Comparison of ENCODE assay signal across 12 mouse cellular contexts in genomic region chr4:118234711-118235388, GRCm38 (mm10). TPM values are rescaled to one million over a fixed set of nuclear protein-coding genes. Genes with fewer than 3 reads are reported as not detected.
DNase-seq lines count a peak whose midpoint lies in the region; ATAC-seq and TF ChIP-seq lines count a peak whose summit lies in the region.
"Had no signal": no experiment of that assay in that cellular context is flagged by ENCODE, and none has a peak within 500 bp of the region (broad histone marks: within the 10 kb centered on the region; RNA-seq: fewer than 3 reads in every experiment).

No protein-coding gene starts in this region.

- no peak for TF ChIP-seq CTCF in lung, postnatal 0 days (IDR thresholded peaks at IDR 0.05)
- TF ChIP-seq CTCF in lung, adult 2 months (IDR thresholded peaks at IDR 0.05; ENCODE audit: insufficient read depth, low read length): no peak
- TF ChIP-seq CTCF in small intestine, adult 2 months (IDR thresholded peaks at IDR 0.05; ENCODE audit: extremely low read depth, insufficient read length, insufficient replicate concordance, low read depth, low read length): no peak

- H3K27ac ChIP-seq in lung, postnatal 0 days (ENCODE audit: low read length): peak overlapping the region; percentile 59
- peak overlapping the region; percentile 92 for H3K27ac ChIP-seq in small intestine, adult 2 months (ENCODE audit: insufficient read depth, low read depth, low read length)
- H3K27ac ChIP-seq: forebrain, embryonic 10.5 days; gastrocnemius, adult 2 months had no signal

- H3K9ac ChIP-seq in lung, postnatal 0 days (replicated peaks; ENCODE audit: low read depth): no peak overlapping the region
- H3K9ac ChIP-seq: lung, embryonic 14.5 days had no signal

- peak; percentile 77 for ATAC-seq in lung, postnatal 0 days

- no peaks in the 10 kb centered on the region for H3K27me3 ChIP-seq in lung, postnatal 0 days (replicated peaks; ENCODE audit: insufficient read depth, low read length)
- no peaks in the 10 kb centered on the region for H3K27me3 ChIP-seq in small intestine, adult 2 months (ENCODE audit: control insufficient read depth, insufficient read depth, low read length)

- no peak for TF ChIP-seq POLR2A in lung, adult 2 months (IDR thresholded peaks at IDR 0.05; ENCODE audit: borderline replicate concordance, extremely low read depth, low read depth, low read length)
- no peak for TF ChIP-seq POLR2A in small intestine, adult 2 months (IDR thresholded peaks at IDR 0.05; ENCODE audit: low read depth, low read length)

- DNase-seq in lung, postnatal 0 days (ENCODE audit: low spot score): peak; percentile 42
- no peak for DNase-seq in lung, adult 2 months
- peak; percentile 61 to 66 for DNase-seq in adrenal gland, postnatal 36 days
- DNase-seq in kidney, adult 9 months: peak; percentile 89
- no peak for DNase-seq in c-Kit-positive CD71-positive TER-119-positive erythroid progenitor cells, embryonic 14.5 days (ENCODE audit: low spot score)
- no peak for DNase-seq in heart, postnatal 14 days
- no peak for DNase-seq in heart, adult 18-20 months
- DNase-seq: gastrocnemius, adult 2 months; lung, embryonic 14.5 days; thymus, postnatal 14 days had no signal

- no peaks in the 10 kb centered on the region for H3K9me3 ChIP-seq in lung, postnatal 0 days (ENCODE audit: low read length)
- H3K9me3 ChIP-seq: forebrain, embryonic 10.5 days had no signal

- intact Hi-C loops in heart, postnatal 14 days (cut with DNase I): no loop called here

- 52% methylated on average over 11 of the region's 11 CpGs for WGBS in lung, postnatal 0 days
- WGBS in lung, adult 2 months: 59% methylated on average over 11 of the region's 11 CpGs
- 58% methylated on average over 11 of the region's 11 CpGs for WGBS in small intestine, adult 2 months

- H3K4me2 ChIP-seq in lung, postnatal 0 days (replicated peaks; ENCODE audit: low read depth, low read length): no peak overlapping the region
- H3K4me2 ChIP-seq: lung, embryonic 14.5 days had no signal

- H3K4me3 ChIP-seq in lung, postnatal 0 days (ENCODE audit: low read depth, low read length): no peak overlapping the region
- H3K4me3 ChIP-seq in lung, adult 2 months (replicated peaks; ENCODE audit: extremely low read depth, low read depth, low read length): no peak overlapping the region
- no peak overlapping the region for H3K4me3 ChIP-seq in small intestine, adult 2 months (ENCODE audit: low read depth, low read length)
- H3K4me3 ChIP-seq: forebrain, embryonic 10.5 days; gastrocnemius, adult 2 months had no signal

- H3K4me1 ChIP-seq in lung, postnatal 0 days (ENCODE audit: insufficient read depth, low read depth, low read length): no peaks in the 10 kb centered on the region
- H3K4me1 ChIP-seq in lung, adult 2 months (ENCODE audit: control insufficient read depth, insufficient read depth, low read length): 0 out of 2 replicates have a peak, but pooled peaks cover under 1% of the 10 kb centered on the region
- H3K4me1 ChIP-seq in small intestine, adult 2 months (ENCODE audit: control insufficient read depth, insufficient read depth, insufficient read length, low read length): peaks cover 27% of the 10 kb centered on the region

- H3K36me3 ChIP-seq in lung, postnatal 0 days (ENCODE audit: insufficient read depth, low read length): peaks cover 10% of the 10 kb centered on the region
- H3K36me3 ChIP-seq in small intestine, adult 2 months (ENCODE audit: control insufficient read depth, insufficient read depth, low read length): peaks cover 57% of the 10 kb centered on the region

- peak; percentile 85 for TF ChIP-seq EP300 in lung, postnatal 0 days (IDR thresholded peaks at IDR 0.05)

RNA-seq across cellular contexts. Expression of gene Kdm4a, which starts 55.0 kb away (rescaled TPM):
- 20.3 and 23.4 TPM in 2 replicates for polyA plus RNA-seq in lung, postnatal 0 days (2015; fragmentation: Nextera tagmentation; extraction: Ambion mirVana)
- 25.6 and 36.0 TPM in 2 replicates for polyA plus RNA-seq in lung, adult 2 months (2012; rRNA removed)
- 10 to 100 TPM; 35.7 to 43.4 TPM for total RNA-seq in adrenal gland, postnatal 36 days (2021)
- polyA plus RNA-seq in small intestine, adult 2 months (2012; rRNA removed): 9.9 and 21.9 TPM in 2 replicates
- 10 to 100 TPM; 34.8 to 36.6 TPM for total RNA-seq in heart, postnatal 14 days (2021)
- 10 to 100 TPM; 24.9 to 25.8 TPM for total RNA-seq in heart, adult 18-20 months (2021)

RNA-seq across cellular contexts. Expression of gene Ptprf, which starts 56.4 kb away (rescaled TPM):
- polyA plus RNA-seq in lung, postnatal 0 days (2015; fragmentation: Nextera tagmentation; extraction: Ambion mirVana): 65.1 and 85.0 TPM in 2 replicates
- polyA plus RNA-seq in lung, adult 2 months (2012; rRNA removed): 245 and 250 TPM in 2 replicates
- 10 to 100 TPM; 47.2 to 91.8 TPM for total RNA-seq in adrenal gland, postnatal 36 days (2021)
- polyA plus RNA-seq in small intestine, adult 2 months (2012; rRNA removed): 133 and 257 TPM in 2 replicates
- total RNA-seq in heart, postnatal 14 days (2021): 10 to 100 TPM; 13.0 to 16.4 TPM
- 1 to 10 TPM; 3.5 to 7.0 TPM for total RNA-seq in heart, adult 18-20 months (2021)

Comparison
In these comparisons a context has a peak if more than half of its experiments do, and no peak if none do; other contexts are left out.
1. DNase-seq: peak in lung, postnatal 0 days (single experiment), adrenal gland, postnatal 36 days (2 of 2) and kidney, adult 9 months (single experiment); none in lung, adult 2 months (single experiment), c-Kit-positive CD71-positive TER-119-positive erythroid progenitor cells, embryonic 14.5 days (single experiment), heart, postnatal 14 days (0 of 2) and heart, adult 18-20 months (0 of 2).